Mouse (Mus musculus) brain, embryonic 18.5 days (tissue): Measurements from ENCODE around the gene Olfr720.

Source experiments
- DNase-seq: peaks from one replicate; pipeline ENCODE4 v3.0.0-alpha.2; 2012; ENCODE audit warnings: low read depth, low spot score

Olfr720 gene

DNA sequence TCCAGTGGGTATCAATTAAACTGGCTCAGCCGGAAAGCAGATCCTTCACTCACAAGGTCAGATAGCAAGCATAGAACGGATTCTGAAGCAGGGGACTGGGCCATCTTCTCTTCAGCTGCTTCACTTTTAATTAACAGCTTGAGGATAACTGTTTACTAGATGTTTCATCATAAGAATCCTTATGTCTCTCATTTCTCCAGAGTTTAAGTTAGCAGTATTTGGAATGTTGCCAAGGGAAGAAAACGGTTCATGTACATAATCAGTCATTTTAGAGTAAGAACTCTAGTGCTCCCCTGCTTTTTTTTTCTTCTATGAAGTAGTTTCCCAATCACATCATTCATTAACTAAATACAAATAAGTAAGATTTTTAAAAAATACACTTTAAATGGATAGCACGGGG, at the start of gene Olfr720:
Gene Olfr720 (minus strand): TSS at position 101 of the 400 bp plus-strand sequence.
- no peak for DNase-seq
